Mouse (Mus musculus) MEL (cell line): ENCODE results near the gene Fkbp10.

Experiments used
- EP300 ChIP-seq, 2 experiments: IDR thresholded peaks; 2 replicates each; pipeline ENCODE4 v1.6.1; 2011; ENCODE audit warnings: improper control_type of control experiment in 2 of 2, low read length in 2 of 2, low read depth in 1 of 2, mild to moderate bottlenecking in 1 of 2
- GATA1 ChIP-seq: IDR thresholded peaks from 2 replicates; pipeline ENCODE4 v1.6.1; 2011; ENCODE audit warnings: low read depth, low read length, improper control_type of control experiment
- JUND ChIP-seq: IDR thresholded peaks from 2 replicates; pipeline ENCODE4 v1.6.1; 2011; ENCODE audit warnings: low read depth, mild to moderate bottlenecking, improper control_type of control experiment, low read length
- POLR2A ChIP-seq, 2 experiments: IDR thresholded peaks; 2 replicates each; pipeline ENCODE4 v1.6.1; 2011 to 2012; ENCODE audit warnings: low read length in 2 of 2, mild to moderate bottlenecking in 2 of 2, control low read depth in 1 of 2, improper control_type of control experiment in 1 of 2, low read depth in 1 of 2, moderate library complexity in 1 of 2; ENCODE audit not compliant: control insufficient read depth in 1 of 2, insufficient read depth in 1 of 2, poor library complexity in 1 of 2
- SIN3A ChIP-seq: IDR thresholded peaks from 2 replicates; pipeline ENCODE4 v1.6.1; 2012; ENCODE audit warnings: low read length, improper control_type of control experiment, inconsistent platforms

DNA sequence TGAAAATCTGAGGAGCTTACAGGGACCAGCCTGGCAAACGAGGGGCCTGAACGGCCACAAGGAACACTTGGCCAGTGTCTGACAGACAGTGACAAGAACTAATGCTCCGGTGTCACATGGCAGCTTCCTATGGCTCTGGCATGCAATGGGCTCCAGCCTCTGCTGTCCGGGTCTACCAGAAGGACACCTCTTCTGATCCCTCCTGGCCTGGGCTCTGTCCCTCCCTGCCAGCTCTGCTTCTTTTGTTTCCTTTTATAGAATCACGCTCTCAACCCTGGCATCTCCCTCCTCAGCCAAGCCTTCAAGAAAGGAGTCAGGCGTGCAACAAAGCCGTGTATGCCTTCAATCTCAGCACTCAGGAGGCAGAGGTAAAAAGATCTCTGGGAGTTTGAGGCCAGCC lies 14.6 kb downstream of the Fkbp10 start:
- TF ChIP-seq POLR2A (IDR thresholded peaks at IDR 0.05; ENCODE audit: control insufficient read depth in 1 of 2, insufficient read depth in 1 of 2, low read depth in 1 of 2, low read length in 2 of 2, poor library complexity in 1 of 2): no peak
- no peak for TF ChIP-seq SIN3A
- no peak for TF ChIP-seq GATA1
- TF ChIP-seq EP300 (IDR thresholded peaks at IDR 0.05; ENCODE audit: low read depth in 1 of 2, low read length in 2 of 2): no peak
- no peak for TF ChIP-seq JUND
